8 mouse cellular contexts compared by ENCODE assay signal in genomic region chr11:87736647-87737134, GRCm38 (mm10). TPM values are rescaled to one million over a fixed set of nuclear protein-coding genes. Genes with fewer than 3 reads are reported as not detected.
A peak's percentile ranks its signal among the peaks of the same experiment; 100 is the strongest.
DNase-seq lines count a peak whose midpoint lies in the region; ATAC-seq and TF ChIP-seq lines count a peak whose summit lies in the region.

No protein-coding gene starts in this region.

- no peaks in the 10 kb centered on the region for H3K9me3 ChIP-seq in CH12.LX (replicated peaks; ENCODE audit: low read length)
- no peaks in the 10 kb centered on the region for H3K9me3 ChIP-seq in forebrain, embryonic 10.5 days
- no peaks in the 10 kb centered on the region for H3K9me3 ChIP-seq in heart, embryonic 16.5 days (replicated peaks; ENCODE audit: control insufficient read depth, low read length)
- H3K9me3 ChIP-seq in lung, embryonic 14.5 days (ENCODE audit: low read depth, low read length), result no peaks in the 10 kb centered on the region
- H3K9me3 ChIP-seq in neural tube, embryonic 14.5 days (ENCODE audit: control insufficient read depth, low read length), result no peaks in the 10 kb centered on the region

- no peaks in the 10 kb centered on the region for H3K27me3 ChIP-seq in CH12.LX (replicated peaks)
- peaks cover 35% of the 10 kb centered on the region for H3K27me3 ChIP-seq in forebrain, embryonic 10.5 days (ENCODE audit: poor library complexity, severe bottlenecking)
- H3K27me3 ChIP-seq in heart, embryonic 16.5 days (ENCODE audit: control insufficient read depth, insufficient read depth, low read length), result no peaks in the 10 kb centered on the region
- no peaks in the 10 kb centered on the region for H3K27me3 ChIP-seq in lung, embryonic 14.5 days (ENCODE audit: insufficient read depth, low read length)
- H3K27me3 ChIP-seq in neural tube, embryonic 14.5 days (ENCODE audit: control insufficient read depth, insufficient read depth, low read length), result no peaks in the 10 kb centered on the region

- peak; percentile 52 for ATAC-seq in heart, embryonic 16.5 days (replicated peaks; ENCODE audit: extremely low read depth, insufficient read depth, low FRiP score)
- peak; percentile 79 for ATAC-seq in lung, embryonic 14.5 days (ENCODE audit: insufficient read depth)
- ATAC-seq in neural tube, embryonic 14.5 days (ENCODE audit: low read depth), result peak; percentile 69

- dilution Hi-C loops in CH12.LX (cut with MboI; ENCODE audit: extremely low pct_ligation_motif_present, extremely low pct_unique_long_range_greater_than_20kb, low sequenced_read_pairs), result no loop called here

- H3K4me3 ChIP-seq in CH12.LX (replicated peaks in 1 of 3; ENCODE audit: low read depth in 2 of 3, low read length in 2 of 3, poor library complexity in 1 of 3), result peak overlapping the region; percentile 36 to 84 (median 38)
- H3K4me3 ChIP-seq in bone marrow macrophage, adult 2 months (ENCODE audit: insufficient read depth, low read length), result peak overlapping the region; percentile 81
- peak overlapping the region; percentile 85 for H3K4me3 ChIP-seq in forebrain, embryonic 10.5 days
- peak overlapping the region; percentile 74 for H3K4me3 ChIP-seq in heart, embryonic 16.5 days (ENCODE audit: low read length)
- H3K4me3 ChIP-seq in lung, embryonic 14.5 days (ENCODE audit: low read depth, low read length), result peak overlapping the region; percentile 78
- H3K4me3 ChIP-seq in neural tube, embryonic 14.5 days (ENCODE audit: low read depth, low read length), result peak overlapping the region; percentile 76

- H3K27ac ChIP-seq in CH12.LX (ENCODE audit: insufficient read depth, low read depth), result peak overlapping the region; percentile 22; the same call in 1 of the 2 replicates
- peak overlapping the region; percentile 58 for H3K27ac ChIP-seq in bone marrow macrophage, adult 2 months (ENCODE audit: insufficient read depth, low read depth, low read length)
- peak overlapping the region; percentile 89 for H3K27ac ChIP-seq in forebrain, embryonic 10.5 days
- H3K27ac ChIP-seq in heart, embryonic 16.5 days (ENCODE audit: low read length), result peak overlapping the region; percentile 90
- peak overlapping the region; percentile 96 for H3K27ac ChIP-seq in lung, embryonic 14.5 days (ENCODE audit: low read depth)
- H3K27ac ChIP-seq in neural tube, embryonic 14.5 days (ENCODE audit: low read depth, low read length), result peak overlapping the region; percentile 3; the same call in 1 of the 2 replicates

- H3K9ac ChIP-seq in CH12.LX (ENCODE audit: insufficient read depth, low read depth), result peak overlapping the region; percentile 72
- H3K9ac ChIP-seq in heart, embryonic 16.5 days (ENCODE audit: low read length), result peak overlapping the region; percentile 80
- H3K9ac ChIP-seq in lung, embryonic 14.5 days, result peak overlapping the region; percentile 84
- peak overlapping the region; percentile 71 for H3K9ac ChIP-seq in neural tube, embryonic 14.5 days (replicated peaks; ENCODE audit: low read depth, low read length)

- in situ Hi-C loops in CH12.LX (cut with MboI; ENCODE audit: low pct_ligation_motif_present, low pct_unique_long_range_greater_than_20kb, low sequenced_read_pairs), result no loop called here

- peaks cover 37% of the 10 kb centered on the region for H3K79me2 ChIP-seq in CH12.LX (replicated peaks; ENCODE audit: control insufficient read depth, extremely low read depth, insufficient read depth, poor library complexity, severe bottlenecking)

- no peak for TF ChIP-seq EP300 in CH12.LX (IDR thresholded peaks at IDR 0.05; ENCODE audit: low read length)

- H3K4me1 ChIP-seq in CH12.LX (ENCODE audit: control insufficient read depth in 1 of 2, insufficient read depth in 2 of 2), result peaks cover 8 to 49% of the 10 kb centered on the region in 2 experiments
- H3K4me1 ChIP-seq in bone marrow macrophage, adult 2 months (ENCODE audit: control insufficient read depth, insufficient read depth, low read length), result peaks cover 3% of the 10 kb centered on the region; the same call in 1 of the 2 replicates
- H3K4me1 ChIP-seq in forebrain, embryonic 10.5 days, result peaks cover 37% of the 10 kb centered on the region
- peaks cover 13% of the 10 kb centered on the region for H3K4me1 ChIP-seq in heart, embryonic 16.5 days (ENCODE audit: control insufficient read depth, insufficient read depth, low read length)
- H3K4me1 ChIP-seq in lung, embryonic 14.5 days (ENCODE audit: insufficient read depth), result peaks cover 11% of the 10 kb centered on the region; the same call in 1 of the 2 replicates
- peaks cover 4% of the 10 kb centered on the region; the same call in 1 of the 2 replicates for H3K4me1 ChIP-seq in neural tube, embryonic 14.5 days (ENCODE audit: control insufficient read depth, insufficient read depth, low read length)

- H3K4me2 ChIP-seq in CH12.LX (ENCODE audit: insufficient read depth, low read depth, poor library complexity, severe bottlenecking), result peak overlapping the region; percentile 68
- H3K4me2 ChIP-seq in heart, embryonic 16.5 days (ENCODE audit: low read depth, low read length), result peak overlapping the region; percentile 83
- peak overlapping the region; percentile 90 for H3K4me2 ChIP-seq in lung, embryonic 14.5 days
- peak overlapping the region; percentile 99 for H3K4me2 ChIP-seq in neural tube, embryonic 14.5 days (ENCODE audit: low read depth, low read length)

- peaks cover 52 to 66% of the 10 kb centered on the region in 2 experiments for H3K36me3 ChIP-seq in CH12.LX (replicated peaks in 1 of 2; ENCODE audit: control insufficient read depth in 1 of 2, insufficient read depth in 1 of 2, low read length in 1 of 2)
- H3K36me3 ChIP-seq in forebrain, embryonic 10.5 days (replicated peaks), result peaks cover 25% of the 10 kb centered on the region
- peaks cover 8% of the 10 kb centered on the region for H3K36me3 ChIP-seq in heart, embryonic 16.5 days (ENCODE audit: control insufficient read depth, insufficient read depth)
- peaks cover 30% of the 10 kb centered on the region for H3K36me3 ChIP-seq in lung, embryonic 14.5 days (ENCODE audit: insufficient read depth)
- no peaks in the 10 kb centered on the region; the same call in 1 of the 2 replicates for H3K36me3 ChIP-seq in neural tube, embryonic 14.5 days (ENCODE audit: control insufficient read depth, insufficient read depth, low read length)

- no peak for TF ChIP-seq RAD21 in CH12.LX (IDR thresholded peaks at IDR 0.05; ENCODE audit: low read depth, low read length)

- TF ChIP-seq POLR2A in CH12.LX (IDR thresholded peaks at IDR 0.05; ENCODE audit: low read depth, low read length), result no peak
- no peak for TF ChIP-seq POLR2A in bone marrow macrophage, adult 2 months (IDR thresholded peaks at IDR 0.05; ENCODE audit: borderline replicate concordance, low read depth, low read length)

- TF ChIP-seq CTCF in CH12.LX (conservative IDR thresholded peaks at IDR 0.05 in 1 of 2, IDR thresholded peaks at IDR 0.05 in 1 of 2; ENCODE audit: low read depth in 2 of 2, low read length in 2 of 2), result no peak
- TF ChIP-seq CTCF in bone marrow macrophage, adult 2 months (IDR thresholded peaks at IDR 0.05; ENCODE audit: low read depth, low read length), result no peak
- no peak for TF ChIP-seq CTCF in lung, embryonic 14.5 days (IDR thresholded peaks at IDR 0.05; ENCODE audit: low read depth)

- WGBS in forebrain, embryonic 10.5 days, result 2% methylated on average over 31 of the region's 31 CpGs
- 2% methylated on average over 31 of the region's 31 CpGs for WGBS in heart, embryonic 16.5 days
- 2% methylated on average over 31 of the region's 31 CpGs for WGBS in lung, embryonic 14.5 days
- 2% methylated on average over 31 of the region's 31 CpGs for WGBS in neural tube, embryonic 14.5 days

- peak; percentile 62 for DNase-seq in CH12.LX (ENCODE audit: extremely low read depth)
- peak; percentile 66 for DNase-seq in forebrain, embryonic 10.5 days (ENCODE audit: extremely low spot score, low spot score)
- DNase-seq in kidney, postnatal 14 days, result peak; percentile 70
- peak; percentile 85 for DNase-seq in lung, embryonic 14.5 days
- DNase-seq in testis, postnatal 14 days (ENCODE audit: low spot score), result peak; percentile 71

TF ChIP-seq in CH12.LX, 34 proteins besides CTCF, POLR2A, EP300 and RAD21 (continues in another document):
- TF ChIP-seq MAFK (IDR thresholded peaks at IDR 0.05; ENCODE audit: insufficient replicate concordance, low read length), result no peak
- TF ChIP-seq SIN3A (IDR thresholded peaks at IDR 0.05; ENCODE audit: low read length), result no peak

RNA-seq across cellular contexts. Expression of gene Supt4a, which starts 0.7 kb away (rescaled TPM):
- total RNA-seq in CH12.LX (2012; rRNA removed) (241 and 287 TPM in 2 replicates), CH12.LX (2014; rRNA removed) (251 and 256 TPM in 2 replicates)
- 220 and 229 TPM in 2 replicates for polyA plus RNA-seq in CH12.LX (2012; ENCODE audit: insufficient read length, low read depth)
- 136 and 142 TPM in 2 replicates for polyA plus RNA-seq in bone marrow macrophage, adult 2 months (2012; ENCODE audit: insufficient read depth, insufficient read length, missing spikeins)
- 153 and 160 TPM in 2 replicates for polyA plus RNA-seq in forebrain, embryonic 10.5 days (2016; fragmentation: Nextera tagmentation; extraction: Ambion mirVana)
- polyA plus RNA-seq in heart, embryonic 16.5 days (2015; fragmentation: Nextera tagmentation; extraction: Ambion mirVana), result 100 and 111 TPM in 2 replicates
- 145 and 146 TPM in 2 replicates for polyA plus RNA-seq in lung, embryonic 14.5 days (2014; fragmentation: Nextera tagmentation; extraction: Ambion mirVana)
- 137 and 139 TPM in 2 replicates for polyA plus RNA-seq in neural tube, embryonic 14.5 days (2014; fragmentation: Nextera tagmentation; extraction: Ambion mirVana)

RNA-seq across cellular contexts. Expression of gene Tspoap1, which starts 23.6 kb away (rescaled TPM):
- total RNA-seq in CH12.LX (2012; rRNA removed), result 19.9 and 36.9 TPM in 2 replicates
- 12.8 and 16.5 TPM in 2 replicates for total RNA-seq in CH12.LX (2014; rRNA removed)
- polyA plus RNA-seq in CH12.LX (2012; ENCODE audit: insufficient read length, low read depth), result 11.6 and 12.3 TPM in 2 replicates
- polyA plus RNA-seq in bone marrow macrophage, adult 2 months (2012; ENCODE audit: insufficient read depth, insufficient read length, missing spikeins), result 2.6 and 2.9 TPM in 2 replicates
- polyA plus RNA-seq in forebrain, embryonic 10.5 days (2016; fragmentation: Nextera tagmentation; extraction: Ambion mirVana), result 11.0 and 11.1 TPM in 2 replicates
- polyA plus RNA-seq in heart, embryonic 16.5 days (2015; fragmentation: Nextera tagmentation; extraction: Ambion mirVana), result 1.1 and 1.2 TPM in 2 replicates
- polyA plus RNA-seq in lung, embryonic 14.5 days (2014; fragmentation: Nextera tagmentation; extraction: Ambion mirVana), result 1.5 and 2.5 TPM in 2 replicates
- polyA plus RNA-seq in neural tube, embryonic 14.5 days (2014; fragmentation: Nextera tagmentation; extraction: Ambion mirVana), result 47.8 and 55.2 TPM in 2 replicates

RNA-seq across cellular contexts. Expression of gene Mpo, which starts 56.7 kb away (rescaled TPM):
- total RNA-seq in CH12.LX (2012; rRNA removed), result not detected in 2 replicates
- not detected in 2 replicates for total RNA-seq in CH12.LX (2014; rRNA removed)
- polyA plus RNA-seq in CH12.LX (2012; ENCODE audit: insufficient read length, low read depth), result not detected in 2 replicates
- polyA plus RNA-seq in bone marrow macrophage, adult 2 months (2012; ENCODE audit: insufficient read depth, insufficient read length, missing spikeins), result 1.1 and 1.7 TPM in 2 replicates
- polyA plus RNA-seq in forebrain, embryonic 10.5 days (2016; fragmentation: Nextera tagmentation; extraction: Ambion mirVana), result 4.5 and 5.1 TPM in 2 replicates
- 1.0 and 2.9 TPM in 2 replicates for polyA plus RNA-seq in heart, embryonic 16.5 days (2015; fragmentation: Nextera tagmentation; extraction: Ambion mirVana)
- polyA plus RNA-seq in lung, embryonic 14.5 days (2014; fragmentation: Nextera tagmentation; extraction: Ambion mirVana), result 0.37 and 0.89 TPM in 2 replicates
- polyA plus RNA-seq in neural tube, embryonic 14.5 days (2014; fragmentation: Nextera tagmentation; extraction: Ambion mirVana), result 0.31 and 2.2 TPM in 2 replicates

Comparison
In these comparisons a context has a peak if more than half of its experiments do, and no peak if none do; other contexts are left out.
1. Peak in every context shown above with its lines: DNase-seq, ATAC-seq, H3K4me3 ChIP-seq and H3K27ac ChIP-seq.
2. H3K27ac ChIP-seq: peak in every context shown above with its lines; median percentile 96 in lung, embryonic 14.5 days; 90 in heart, embryonic 16.5 days; 89 in forebrain, embryonic 10.5 days; 58 in bone marrow macrophage, adult 2 months; 22 in CH12.LX; 3 in neural tube, embryonic 14.5 days.